Mouse (Mus musculus) ES-E14 (cell line): ENCODE data around the gene Flywch1.

Experiments
- CHD2 ChIP-seq: IDR thresholded peaks from 2 replicates; pipeline ENCODE4 v1.6.1; 2014; ENCODE audit warnings: mild to moderate bottlenecking, low read depth, low read length, inconsistent platforms
- HCFC1 ChIP-seq: IDR thresholded peaks from 2 replicates; pipeline ENCODE4 v1.6.1; 2012; ENCODE audit warnings: low read length, inconsistent platforms, borderline replicate concordance; ENCODE audit not compliant: insufficient read depth
- MAFK ChIP-seq: IDR thresholded peaks from 2 replicates; pipeline ENCODE4 v1.6.1; 2014; ENCODE audit warnings: mild to moderate bottlenecking, low read depth, low read length, inconsistent platforms; ENCODE audit not compliant: insufficient read depth
- ZNF384 ChIP-seq: IDR thresholded peaks from 2 replicates; pipeline ENCODE4 v1.6.1; 2012; ENCODE audit warnings: low read depth, low read length, inconsistent platforms

- TF ChIP-seq CHD2 (no peak), HCFC1 (no peak), MAFK (no peak), ZNF384 (no peak)
Measured at GRCm38 (mm10) chr17:23776216-23776615, 4.8 kb upstream of the Flywch1 start.
